Mouse (Mus musculus): ENCODE results near the gene Med8. TPM values are rescaled to one million over a fixed set of nuclear protein-coding genes. Genes with fewer than 3 reads are reported as not detected.

Gene Med8
- polyA plus RNA-seq, 1 experiment from 2014 or later = 105 TPM

DNA sequence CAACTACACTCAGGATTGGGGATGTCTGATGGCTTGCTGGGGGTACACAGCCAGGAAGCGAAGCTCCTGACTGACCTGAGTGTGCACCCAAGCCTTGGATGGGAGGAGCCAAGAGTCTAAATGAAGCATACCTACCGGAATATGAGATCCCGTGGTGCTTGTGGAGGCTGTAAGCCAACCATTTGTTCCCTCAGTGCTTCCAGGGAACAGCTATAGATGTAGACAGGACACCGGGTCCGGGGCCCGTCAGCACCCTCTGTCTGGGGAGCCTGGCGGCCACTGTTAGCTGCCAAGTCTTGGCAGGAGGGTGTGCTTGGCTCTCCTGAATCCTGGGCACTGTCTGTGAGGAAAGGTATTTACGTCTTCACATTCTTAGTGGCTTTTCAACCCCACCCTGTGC is 21.8 kb upstream of the Med8 start:
- Histone ChIP-seq H3K4me3 (no peak overlapping the region), H3K27ac (replicated peaks) (no peak overlapping the region), H3K4me1 (replicated peaks) (no peaks in the 10 kb centered on the region), H3K27me3 (no peaks in the 10 kb centered on the region), H3K36me3 (peaks cover 97% of the 10 kb centered on the region), H3K4me2 (no peak overlapping the region), H3K9ac (no peak overlapping the region), H3K9me3 (no peaks in the 10 kb centered on the region)
- ATAC-seq (ENCODE audit: low FRiP score, low read depth) = no peak
- 95% methylated on average over 8 of the region's 8 CpGs for WGBS

DNA sequence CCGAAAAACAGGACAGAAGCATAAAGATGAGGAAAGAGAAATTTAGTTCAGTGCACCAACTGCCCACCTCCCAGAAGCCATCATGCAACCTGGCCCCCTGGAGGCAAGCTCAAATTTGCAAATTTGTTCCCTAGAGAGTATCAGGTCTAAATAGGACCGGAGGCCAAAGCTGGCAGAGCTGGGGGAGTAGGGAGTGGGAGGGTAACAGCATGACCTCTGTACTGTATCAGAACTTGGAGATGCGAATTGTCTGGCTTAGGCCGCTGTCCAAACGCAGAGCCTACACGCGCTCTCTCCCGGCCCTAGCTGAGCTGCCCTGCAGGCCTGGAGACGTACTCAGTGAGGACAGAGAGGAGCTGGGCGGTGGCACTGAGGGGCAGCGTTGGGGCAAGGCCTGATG is 19.0 kb upstream of the Med8 start:
- no peak overlapping the region for H3K4me3 ChIP-seq
- peaks cover 88% of the 10 kb centered on the region for H3K36me3 ChIP-seq
- H3K4me1 ChIP-seq (replicated peaks) = no peaks in the 10 kb centered on the region
- H3K27ac ChIP-seq (replicated peaks) = no peak overlapping the region
- WGBS = 92% methylated on average over 11 of the region's 11 CpGs
- H3K4me2 ChIP-seq = no peak overlapping the region
- no peak for ATAC-seq (ENCODE audit: low FRiP score, low read depth)
- H3K27me3 ChIP-seq = no peaks in the 10 kb centered on the region
- H3K9me3 ChIP-seq = no peaks in the 10 kb centered on the region
- no peak overlapping the region for H3K9ac ChIP-seq

DNA sequence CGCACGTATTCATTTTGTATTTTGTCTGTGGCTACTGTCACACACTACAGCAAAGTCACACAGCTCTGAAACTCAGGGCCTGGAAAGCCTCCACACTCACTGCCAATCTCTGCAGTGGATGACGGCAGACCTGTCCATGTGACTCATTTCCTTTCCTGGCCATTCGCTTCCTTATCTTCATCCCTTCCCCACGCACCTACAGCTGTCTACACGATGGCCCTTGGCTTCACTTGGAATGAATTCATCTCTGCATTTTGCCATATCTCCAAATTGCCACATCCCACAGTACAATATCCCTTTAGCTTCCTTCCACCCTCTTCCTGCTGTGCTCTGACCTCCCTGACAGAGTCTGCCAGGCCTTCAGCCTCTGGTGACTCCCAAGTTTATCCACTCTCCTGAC is 14.6 kb upstream of the Med8 start:
- Histone ChIP-seq H3K4me1 (replicated peaks) (no peaks in the 10 kb centered on the region), H3K4me2 (no peak overlapping the region), H3K27me3 (no peaks in the 10 kb centered on the region), H3K27ac (replicated peaks) (no peak overlapping the region), H3K9me3 (no peaks in the 10 kb centered on the region), H3K9ac (no peak overlapping the region), H3K4me3 (no peak overlapping the region), H3K36me3 (peaks cover 81% of the 10 kb centered on the region)
- no peak for ATAC-seq (ENCODE audit: low FRiP score, low read depth)
- WGBS = 93% methylated on average over 6 of the region's 6 CpGs

DNA sequence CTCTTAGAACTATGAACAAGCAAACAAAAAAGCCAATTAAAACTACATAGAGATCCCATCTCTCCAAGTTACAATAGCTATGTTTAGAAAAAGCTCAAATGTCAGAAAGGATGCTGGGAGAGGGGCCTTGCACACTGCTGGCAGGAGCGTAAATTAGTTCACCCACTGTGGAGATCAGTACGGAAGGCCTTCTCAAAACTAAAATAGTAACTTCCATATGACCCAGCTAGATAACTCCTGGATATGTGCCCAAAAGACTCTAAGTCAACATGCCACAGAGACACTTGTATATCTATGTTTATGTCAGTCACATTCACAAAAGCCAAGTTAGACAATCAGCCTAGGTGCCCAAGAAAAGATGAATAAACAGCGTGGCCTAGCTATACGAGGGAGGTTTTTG is 13.8 kb upstream of the Med8 start:
- no peak for ATAC-seq (ENCODE audit: low FRiP score, low read depth)
- H3K27ac ChIP-seq (replicated peaks) = no peak overlapping the region
- no peak overlapping the region for H3K4me2 ChIP-seq
- H3K9me3 ChIP-seq = no peaks in the 10 kb centered on the region
- no peak overlapping the region for H3K4me3 ChIP-seq
- peaks cover 81% of the 10 kb centered on the region for H3K36me3 ChIP-seq
- H3K4me1 ChIP-seq (replicated peaks) = no peaks in the 10 kb centered on the region
- WGBS = 87% methylated on average over 4 of the region's 4 CpGs
- no peaks in the 10 kb centered on the region for H3K27me3 ChIP-seq
- no peak overlapping the region for H3K9ac ChIP-seq

DNA sequence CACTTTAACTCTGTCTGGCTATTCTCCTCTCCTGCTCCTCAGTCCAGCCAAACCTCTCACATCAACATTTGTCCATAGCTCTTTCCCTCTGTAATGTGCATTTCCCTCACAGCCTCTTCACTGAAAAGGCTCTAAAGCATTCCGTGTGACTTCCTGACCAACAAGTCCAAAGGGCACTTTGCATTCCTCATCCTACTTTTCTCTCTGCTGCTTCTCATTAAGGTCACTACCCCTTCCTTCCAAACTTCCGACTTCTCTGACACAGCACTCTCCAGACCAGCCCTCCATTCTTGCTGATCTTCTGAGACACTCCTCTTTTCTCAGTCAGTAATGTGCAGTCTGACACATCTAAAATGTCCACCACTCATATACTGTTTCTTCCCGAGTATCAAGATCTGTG is 12.7 kb upstream of the Med8 start:
- H3K4me2 ChIP-seq = no peak overlapping the region
- 91% methylated on average over 3 of the region's 3 CpGs for WGBS
- H3K9me3 ChIP-seq = no peaks in the 10 kb centered on the region
- no peaks in the 10 kb centered on the region for H3K27me3 ChIP-seq
- no peak overlapping the region for H3K27ac ChIP-seq (replicated peaks)
- no peak overlapping the region for H3K9ac ChIP-seq
- no peaks in the 10 kb centered on the region for H3K4me1 ChIP-seq (replicated peaks)
- no peak for ATAC-seq (ENCODE audit: low FRiP score, low read depth)
- no peak overlapping the region for H3K4me3 ChIP-seq
- peaks cover 78% of the 10 kb centered on the region for H3K36me3 ChIP-seq

DNA sequence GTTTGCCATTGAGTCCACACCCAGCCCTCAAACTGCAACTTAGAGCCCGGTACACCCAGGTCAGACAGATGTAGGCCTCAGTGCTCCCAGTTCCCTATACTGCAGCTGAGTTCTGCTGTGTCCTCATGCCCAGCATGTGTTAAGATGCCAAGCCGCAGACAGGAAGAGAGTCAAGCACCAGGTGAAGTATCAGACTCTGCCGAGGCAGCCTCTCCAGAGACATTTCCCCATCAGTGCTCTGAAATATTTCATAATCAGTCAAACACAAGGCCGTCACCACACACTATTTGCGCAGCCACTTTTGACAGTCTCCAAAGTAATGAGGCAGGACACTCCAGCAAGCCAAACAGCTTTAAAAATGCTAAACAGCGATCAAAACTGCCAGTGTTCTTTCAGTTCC is 10.7 kb upstream of the Med8 start:
- WGBS = 93% methylated on average over 6 of the region's 6 CpGs
- ATAC-seq (ENCODE audit: low FRiP score, low read depth) = no peak
- peaks cover 78% of the 10 kb centered on the region for H3K36me3 ChIP-seq

DNA sequence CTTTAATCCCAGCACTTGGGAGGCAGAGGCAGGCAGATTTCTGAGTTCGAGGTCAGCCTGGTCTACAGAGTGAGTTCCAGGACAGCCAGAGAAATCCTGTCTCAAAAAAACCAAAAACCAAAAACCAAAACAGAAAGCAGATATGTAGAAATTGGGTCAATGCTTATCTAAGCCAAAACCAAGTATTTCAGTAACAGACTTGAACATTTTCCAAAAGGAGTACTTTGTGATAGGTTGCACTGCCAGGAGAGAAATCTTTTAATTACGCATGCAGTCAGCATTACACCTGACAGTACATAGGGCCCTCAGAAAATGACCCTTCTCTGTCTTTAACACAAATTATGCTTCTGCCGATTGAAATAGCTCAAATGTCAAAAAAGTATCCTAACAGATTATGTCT is 7.7 kb upstream of the Med8 start:
- H3K27me3 ChIP-seq = no peaks in the 10 kb centered on the region
- WGBS = 93% methylated on average over 3 of the region's 3 CpGs
- no peaks in the 10 kb centered on the region for H3K4me1 ChIP-seq (replicated peaks)
- peaks cover 67% of the 10 kb centered on the region for H3K36me3 ChIP-seq
- H3K4me2 ChIP-seq = no peak overlapping the region
- no peak for ATAC-seq (ENCODE audit: low FRiP score, low read depth)
- no peak overlapping the region for H3K27ac ChIP-seq (replicated peaks)
- no peak overlapping the region for H3K4me3 ChIP-seq
- H3K9ac ChIP-seq = no peak overlapping the region
- H3K9me3 ChIP-seq = no peaks in the 10 kb centered on the region

More for the DNA sequence above, 10.7 kb upstream of the Med8 start:
- no peaks in the 10 kb centered on the region for H3K4me1 ChIP-seq (replicated peaks)
- no peak overlapping the region for H3K4me3 ChIP-seq
- no peak overlapping the region for H3K27ac ChIP-seq (replicated peaks)
- no peaks in the 10 kb centered on the region for H3K27me3 ChIP-seq
- H3K9me3 ChIP-seq = no peaks in the 10 kb centered on the region
- H3K4me2 ChIP-seq = no peak overlapping the region
- H3K9ac ChIP-seq = no peak overlapping the region

DNA sequence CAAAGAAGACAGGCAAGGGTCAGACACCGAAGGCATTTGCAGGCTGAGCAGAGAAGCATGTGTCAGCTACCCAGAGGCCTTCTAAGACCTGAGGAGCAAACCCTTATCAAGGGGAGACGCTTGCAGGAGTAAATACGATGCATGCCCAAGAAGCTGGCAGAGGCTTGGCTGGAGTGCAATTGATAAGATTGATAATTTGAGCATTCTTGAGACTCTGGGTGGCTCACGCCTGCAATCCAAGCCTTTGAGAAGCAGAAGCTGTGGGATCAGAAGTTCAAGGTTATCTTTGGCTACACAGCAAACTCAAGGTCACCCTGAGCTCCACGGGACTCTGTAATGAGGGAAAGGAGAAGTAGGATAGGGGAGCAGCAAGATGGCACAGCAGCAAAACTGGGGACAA is 7.2 kb upstream of the Med8 start:
- H3K9ac ChIP-seq = no peak overlapping the region
- no peak overlapping the region for H3K27ac ChIP-seq (replicated peaks)
- no peak overlapping the region for H3K4me3 ChIP-seq
- peaks cover 62% of the 10 kb centered on the region for H3K36me3 ChIP-seq
- no peaks in the 10 kb centered on the region for H3K9me3 ChIP-seq
- no peaks in the 10 kb centered on the region for H3K27me3 ChIP-seq
- no peaks in the 10 kb centered on the region for H3K4me1 ChIP-seq (replicated peaks)
- 98% methylated on average over 5 of the region's 5 CpGs for WGBS
- no peak overlapping the region for H3K4me2 ChIP-seq
- ATAC-seq (ENCODE audit: low FRiP score, low read depth) = no peak

DNA sequence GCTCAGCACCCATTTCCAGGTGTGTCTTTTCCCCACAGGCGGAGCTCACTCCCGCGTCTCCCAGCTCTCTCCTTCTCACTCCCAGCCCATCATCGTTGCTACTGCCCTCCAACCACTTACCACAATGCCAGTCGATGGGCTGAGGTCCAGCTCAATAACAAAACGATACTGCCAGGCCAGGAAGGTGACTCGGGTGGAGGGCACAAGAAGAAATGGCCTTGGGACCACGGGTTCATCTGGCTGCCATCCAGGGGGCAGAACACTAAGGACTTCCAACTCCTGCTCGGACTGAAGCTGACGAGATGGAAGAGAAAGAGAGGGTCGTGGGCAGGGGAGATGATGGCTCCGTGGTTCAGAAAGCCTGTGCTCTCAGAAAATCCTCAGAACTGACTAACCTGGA is 6.4 kb upstream of the Med8 start:
- no peak overlapping the region for H3K27ac ChIP-seq (replicated peaks)
- peaks cover 54% of the 10 kb centered on the region for H3K36me3 ChIP-seq
- H3K9me3 ChIP-seq = no peaks in the 10 kb centered on the region
- H3K9ac ChIP-seq = no peak overlapping the region
- ATAC-seq (ENCODE audit: low FRiP score, low read depth) = no peak
- H3K4me3 ChIP-seq = no peak overlapping the region
- WGBS = 94% methylated on average over 12 of the region's 12 CpGs
- H3K4me1 ChIP-seq (replicated peaks) = peaks cover under 1% of the 10 kb centered on the region; the same call in 1 of the 2 replicates
- no peaks in the 10 kb centered on the region for H3K27me3 ChIP-seq
- no peak overlapping the region for H3K4me2 ChIP-seq

DNA sequence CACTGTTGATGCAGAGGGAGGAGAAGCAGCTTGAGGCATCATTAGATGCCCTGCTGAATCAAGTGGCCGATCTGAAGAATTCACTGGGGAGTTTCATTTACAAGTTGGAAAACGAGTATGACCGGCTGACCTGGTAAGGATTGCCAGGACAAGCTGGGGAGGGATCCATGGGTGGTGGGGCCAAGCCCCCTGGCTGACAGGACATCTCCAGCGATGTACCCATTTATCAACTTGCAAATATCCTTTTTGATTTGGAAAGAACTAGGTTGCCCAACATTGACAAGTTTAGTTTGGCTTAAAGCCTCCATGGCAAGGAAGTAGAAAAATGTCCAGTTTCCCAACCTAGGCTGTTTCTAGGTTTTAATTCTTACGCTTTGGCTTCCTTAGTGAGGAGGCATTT is 1.7 kb downstream of the Med8 start:
- H3K36me3 ChIP-seq = peaks cover 41% of the 10 kb centered on the region
- peaks cover 18% of the 10 kb centered on the region for H3K4me1 ChIP-seq (replicated peaks)
- H3K4me3 ChIP-seq = no peak overlapping the region
- no peak for ATAC-seq (ENCODE audit: low FRiP score, low read depth)
- H3K27me3 ChIP-seq = no peaks in the 10 kb centered on the region
- no peak overlapping the region for H3K9ac ChIP-seq
- 96% methylated on average over 5 of the region's 5 CpGs for WGBS
- H3K9me3 ChIP-seq = no peaks in the 10 kb centered on the region
- no peak overlapping the region for H3K4me2 ChIP-seq
- H3K27ac ChIP-seq (replicated peaks) = no peak overlapping the region

DNA sequence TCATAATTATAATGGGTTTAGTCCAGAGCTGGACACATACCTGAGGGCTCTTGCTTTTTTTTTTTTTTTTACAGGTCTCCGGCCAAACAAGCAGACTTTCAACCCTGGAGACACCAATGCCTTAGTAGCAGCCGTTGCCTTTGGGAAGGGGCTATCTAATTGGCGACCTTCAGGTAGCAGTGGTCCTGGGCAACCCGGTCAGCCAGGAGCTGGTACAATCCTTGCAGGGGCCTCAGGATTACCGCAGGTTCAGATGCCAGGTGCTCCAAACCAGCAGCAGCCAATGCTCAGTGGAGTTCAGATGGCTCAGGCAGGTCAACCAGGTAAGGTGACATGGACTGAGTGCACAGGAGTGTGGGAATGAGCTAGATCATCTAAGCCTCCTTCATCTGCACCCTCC is 4.4 kb downstream of the Med8 start:
- Histone ChIP-seq H3K4me3 (no peak overlapping the region), H3K27ac (replicated peaks) (no peak overlapping the region), H3K27me3 (no peaks in the 10 kb centered on the region), H3K4me1 (replicated peaks) (peaks cover 9% of the 10 kb centered on the region), H3K4me2 (no peak overlapping the region), H3K9ac (no peak overlapping the region), H3K36me3 (peaks cover 60% of the 10 kb centered on the region), H3K9me3 (no peaks in the 10 kb centered on the region)
- no peak for ATAC-seq (ENCODE audit: low FRiP score, low read depth)
- 96% methylated on average over 5 of the region's 5 CpGs for WGBS

DNA sequence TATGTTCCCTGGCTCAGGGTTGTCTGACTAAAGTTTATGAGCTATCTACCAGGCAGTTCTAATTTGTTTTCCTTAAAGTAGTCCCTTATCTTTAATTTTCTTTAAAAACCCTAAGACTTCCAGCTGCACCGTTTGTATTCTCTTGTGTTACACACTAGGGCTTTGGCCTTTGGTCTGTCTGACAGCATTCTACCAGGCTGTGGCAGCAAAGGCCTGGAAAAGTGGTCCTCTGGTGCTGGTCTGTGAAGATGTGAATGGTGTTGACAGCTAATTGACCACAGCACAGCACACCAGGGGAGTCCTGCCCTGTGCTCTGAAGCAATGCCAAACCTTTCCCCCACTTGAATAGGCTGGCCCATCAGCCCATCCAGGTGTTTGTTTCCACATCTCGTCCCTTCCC is 6.6 kb downstream of the Med8 start:
- Histone ChIP-seq H3K36me3 (peaks cover 75% of the 10 kb centered on the region), H3K4me1 (replicated peaks) (no peaks in the 10 kb centered on the region; the same call in 1 of the 2 replicates), H3K4me3 (no peak overlapping the region), H3K4me2 (no peak overlapping the region), H3K9ac (no peak overlapping the region), H3K9me3 (no peaks in the 10 kb centered on the region), H3K27me3 (no peaks in the 10 kb centered on the region), H3K27ac (replicated peaks) (no peak overlapping the region)
- no peak for ATAC-seq (ENCODE audit: low FRiP score, low read depth)
- 87% methylated on average over 2 of the region's 2 CpGs for WGBS

DNA sequence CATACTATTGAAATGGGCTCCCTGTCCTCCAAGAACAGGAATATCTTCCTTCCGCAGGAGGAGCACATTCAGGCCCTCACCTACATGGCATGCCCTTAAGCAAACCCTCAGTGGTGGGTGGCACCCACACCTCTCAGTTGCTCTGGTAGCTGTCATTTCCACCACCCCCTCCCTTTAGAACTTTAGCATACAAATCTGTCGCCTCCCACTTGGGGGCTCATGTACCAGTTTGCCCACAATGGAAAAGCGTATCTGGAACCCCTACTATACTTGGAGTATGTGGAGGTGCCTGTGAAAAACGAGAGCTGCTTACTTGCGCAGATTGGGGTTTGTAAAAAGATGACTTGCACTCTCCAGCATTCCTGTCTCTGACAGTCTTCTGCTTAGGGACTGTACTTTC is 7.2 kb downstream of the Med8 start:
- H3K4me2 ChIP-seq = no peak overlapping the region
- no peak for ATAC-seq (ENCODE audit: low FRiP score, low read depth)
- no peak overlapping the region for H3K4me3 ChIP-seq
- no peak overlapping the region for H3K9ac ChIP-seq
- H3K27ac ChIP-seq (replicated peaks) = no peak overlapping the region
- WGBS = 94% methylated on average over 5 of the region's 5 CpGs
- H3K4me1 ChIP-seq (replicated peaks) = no peaks in the 10 kb centered on the region
- H3K27me3 ChIP-seq = no peaks in the 10 kb centered on the region
- no peaks in the 10 kb centered on the region for H3K9me3 ChIP-seq
- peaks cover 81% of the 10 kb centered on the region for H3K36me3 ChIP-seq
